Mouse (Mus musculus) embryonic facial prominence, embryonic 13.5 days (tissue): ENCODE results near the gene Camsap3. TPM values are rescaled to one million over a fixed set of nuclear protein-coding genes. Genes with fewer than 3 reads are reported as not detected.
"Not testable (repeated sequence)": the region's sequence is repeated elsewhere in the genome, so short reads cannot be mapped to it uniquely, and the experiment has no call there.

Source experiments
- ATAC-seq: fragments of 200-750 bp; cut with Nextera tagmentation; 2 replicates; pipeline ENCODE4 v1.8.0; 2017; ENCODE audit warnings: low read depth; ENCODE audit not compliant: insufficient number of reproducible peaks, insufficient read depth, low FRiP score, low TSS enrichment
- H3K27ac ChIP-seq: fragments of 300-500 bp; sonication (generic); 2 replicates; pipeline ENCODE4 v1.5.1; 2015; ENCODE audit warnings: moderate library complexity, mild to moderate bottlenecking, inconsistent platforms
- H3K27me3 ChIP-seq: fragments of 300-500 bp; sonication (generic); 2 replicates; pipeline ENCODE4 v1.6.1; 2015; ENCODE audit warnings: mild to moderate bottlenecking, inconsistent platforms
- H3K36me3 ChIP-seq: fragments of 300-500 bp; sonication (generic); 2 replicates; pipeline ENCODE4 v1.6.1; 2015; ENCODE audit warnings: mild to moderate bottlenecking, inconsistent platforms
- H3K4me1 ChIP-seq: fragments of 300-500 bp; sonication (generic); 2 replicates; pipeline ENCODE4 v1.6.1; 2015; ENCODE audit warnings: inconsistent platforms
- H3K4me2 ChIP-seq: fragments of 300-500 bp; sonication (generic); 2 replicates; pipeline ENCODE4 v1.6.1; 2015; ENCODE audit warnings: moderate library complexity, mild to moderate bottlenecking, inconsistent platforms
- H3K4me3 ChIP-seq: fragments of 300-500 bp; sonication (generic); 2 replicates; pipeline ENCODE4 v1.5.1; 2015; ENCODE audit warnings: mild to moderate bottlenecking, inconsistent platforms
- H3K9ac ChIP-seq: fragments of 300-500 bp; sonication (generic); 2 replicates; pipeline ENCODE4 v1.6.1; 2015; ENCODE audit warnings: mild to moderate bottlenecking, inconsistent platforms
- H3K9me3 ChIP-seq: fragments of 300-500 bp; sonication (generic); 2 replicates; pipeline ENCODE4 v1.6.1; 2016; ENCODE audit warnings: inconsistent platforms
- WGBS: fragments of 180-500 bp; shearing (Covaris S2); methylation state at CpG from one replicate; pipeline ENCODE4 v1.1.7; 2015; ENCODE audit warnings: mixed read lengths; 5-methylcytosine and 5-hydroxymethylcytosine counted together
- polyA plus RNA-seq: library from polyadenylated mRNA; unstranded; fragments of >200 nt; fragmentation: Nextera tagmentation; extraction: Ambion mirVana; gene quantifications from 2 replicates; pipeline ENCODE4 v1.2.1, GENCODE M21; 2015

Camsap3 gene
- polyA plus RNA-seq, 1 experiment from 2014 or later, result 9.0 TPM

DNA sequence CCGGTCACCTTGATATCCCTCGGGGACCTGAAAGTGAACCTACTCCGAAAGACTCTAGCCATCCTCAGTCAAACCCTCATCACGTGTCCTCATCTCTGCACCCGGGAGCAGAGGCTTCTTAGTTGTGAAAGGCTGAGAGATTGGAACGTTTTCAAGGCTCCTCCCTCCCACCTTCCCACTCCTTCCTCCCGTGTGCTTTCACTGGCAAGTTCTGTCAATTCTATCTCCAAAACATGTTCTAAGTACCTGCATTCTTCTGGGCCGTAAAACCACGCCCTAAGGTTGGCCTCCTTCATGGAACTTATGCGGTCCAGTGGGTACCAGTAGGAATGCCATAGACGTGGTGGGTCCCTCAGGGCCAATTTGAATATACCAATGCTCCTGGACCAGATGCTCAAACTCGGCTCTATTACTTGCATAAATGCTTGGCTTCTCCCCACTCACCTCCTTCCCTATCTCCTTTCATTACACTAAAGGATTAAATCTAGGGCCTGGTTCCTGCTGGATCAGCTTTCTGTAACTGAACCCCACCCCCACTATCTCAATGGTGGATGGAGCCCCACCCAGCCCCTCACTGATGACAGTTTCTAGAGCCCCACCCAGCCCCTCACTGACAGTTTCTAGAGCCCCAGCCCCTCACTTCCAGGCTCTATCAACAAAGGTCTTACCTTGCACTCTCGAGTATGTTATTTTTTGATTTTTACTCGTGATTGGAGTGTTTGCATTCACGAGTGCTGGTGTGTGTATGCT, 10.7 kb upstream of the Camsap3 start:
- no peak overlapping the region for H3K4me3 ChIP-seq
- no peaks in the 10 kb centered on the region for H3K27me3 ChIP-seq
- H3K9me3 ChIP-seq, result no peaks in the 10 kb centered on the region
- no peak for ATAC-seq
- 70% methylated on average over 15 of the region's 15 CpGs for WGBS
- no peaks in the 10 kb centered on the region for H3K36me3 ChIP-seq
- H3K9ac ChIP-seq, result no peak overlapping the region
- H3K4me2 ChIP-seq, result no peak overlapping the region
- no peak overlapping the region for H3K27ac ChIP-seq
- no peaks in the 10 kb centered on the region; the same call in 1 of the 2 replicates for H3K4me1 ChIP-seq

DNA sequence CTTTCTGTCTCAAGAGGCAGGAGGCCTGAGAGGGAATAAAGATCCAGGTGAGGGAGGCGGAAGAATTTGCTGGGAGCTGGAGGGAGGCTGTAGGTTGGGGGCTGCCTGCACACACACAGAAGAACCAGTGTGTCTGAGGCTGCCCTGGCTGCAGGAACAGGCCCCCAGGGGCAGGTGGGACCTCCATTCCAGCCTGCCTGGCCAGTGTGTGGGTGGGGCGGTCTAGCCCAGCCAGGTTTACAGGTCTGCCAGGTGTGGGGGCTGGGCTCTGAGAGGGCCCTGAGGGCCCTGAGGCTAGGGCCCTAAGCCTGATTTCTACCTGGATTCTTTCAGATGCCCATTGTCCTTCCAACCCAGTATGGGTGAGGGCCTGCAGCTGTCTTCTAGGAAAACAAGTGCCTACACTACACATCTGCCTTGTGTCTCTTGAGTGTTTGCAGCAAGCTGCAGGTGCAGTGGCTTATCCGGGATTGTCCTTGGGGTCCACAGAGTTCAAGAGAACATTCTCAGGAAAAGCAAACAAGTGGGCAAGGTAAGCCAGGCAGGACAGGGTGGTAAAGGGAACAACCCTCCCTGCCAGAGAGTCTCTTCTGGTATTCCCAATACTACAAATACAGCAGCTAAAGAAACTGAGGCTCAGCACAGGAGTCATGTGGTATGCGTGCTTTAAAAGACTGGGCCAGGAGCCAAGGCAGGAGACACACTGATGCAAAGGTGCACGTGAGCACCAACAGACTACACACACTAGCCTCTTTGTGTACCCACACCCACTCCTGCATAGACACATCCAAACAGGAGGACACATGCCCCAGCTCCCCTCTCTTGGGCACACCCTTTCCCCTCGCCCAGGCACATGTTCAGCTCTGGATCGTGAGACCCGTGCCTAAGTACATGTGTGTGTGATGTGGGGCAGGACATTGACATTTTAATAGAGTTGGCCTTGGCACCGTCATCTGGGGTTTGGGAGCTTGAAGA, 7.4 kb upstream of the Camsap3 start:
- H3K4me2 ChIP-seq, result no peak overlapping the region
- H3K9ac ChIP-seq, result no peak overlapping the region
- H3K4me1 ChIP-seq, result no peaks in the 10 kb centered on the region; the same call in 1 of the 2 replicates
- peak; percentile 33; the same call in 1 of the 2 replicates for ATAC-seq
- H3K9me3 ChIP-seq, result no peaks in the 10 kb centered on the region
- H3K4me3 ChIP-seq, result no peak overlapping the region
- H3K27me3 ChIP-seq, result no peaks in the 10 kb centered on the region
- H3K27ac ChIP-seq, result peak overlapping the region; percentile 33; the same call in 1 of the 2 replicates
- H3K36me3 ChIP-seq, result no peaks in the 10 kb centered on the region
- WGBS, result 60% methylated on average over 9 of the region's 9 CpGs

- not testable (repeated sequence) for H3K27ac ChIP-seq, H3K4me3 ChIP-seq, H3K9ac ChIP-seq, H3K4me2 ChIP-seq, H3K9me3 ChIP-seq, ATAC-seq, H3K4me1 ChIP-seq, H3K27me3 ChIP-seq, H3K36me3 ChIP-seq
- WGBS, result 87% methylated on average over 3 of the region's 3 CpGs
These were observed 5.1 kb upstream of the Camsap3 start for GRCm38 (mm10) chr8:3581961-3582360.

DNA sequence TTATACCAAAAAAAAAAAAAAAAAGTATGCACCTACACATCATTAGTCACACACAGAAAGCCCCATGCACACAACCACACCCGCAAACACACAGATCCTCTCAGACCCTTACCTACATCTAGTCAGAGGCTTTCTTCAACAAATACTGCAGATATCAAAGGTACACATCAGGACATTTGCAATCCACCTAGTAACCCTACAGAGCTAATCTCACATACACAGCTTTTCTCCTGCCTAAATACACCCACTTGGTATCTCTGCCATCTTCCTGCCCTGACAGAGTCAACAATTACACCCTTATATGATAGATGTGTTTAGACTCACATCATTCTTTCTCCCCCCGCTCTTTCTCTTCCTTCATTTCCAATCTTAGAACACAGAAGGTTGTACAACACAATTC, 641 bp upstream of the Camsap3 start:
- no peak overlapping the region for H3K9ac ChIP-seq
- no peak overlapping the region for H3K4me3 ChIP-seq
- H3K9me3 ChIP-seq, result no peaks in the 10 kb centered on the region
- no peak for ATAC-seq
- H3K27ac ChIP-seq, result no peak overlapping the region
- peaks cover 6% of the 10 kb centered on the region for H3K27me3 ChIP-seq
- H3K4me1 ChIP-seq, result peaks cover 9% of the 10 kb centered on the region
- no peak overlapping the region for H3K4me2 ChIP-seq
- H3K36me3 ChIP-seq, result no peaks in the 10 kb centered on the region
- 92% methylated on average over 2 of the region's 2 CpGs for whole genome bisulfite sequencing

DNA sequence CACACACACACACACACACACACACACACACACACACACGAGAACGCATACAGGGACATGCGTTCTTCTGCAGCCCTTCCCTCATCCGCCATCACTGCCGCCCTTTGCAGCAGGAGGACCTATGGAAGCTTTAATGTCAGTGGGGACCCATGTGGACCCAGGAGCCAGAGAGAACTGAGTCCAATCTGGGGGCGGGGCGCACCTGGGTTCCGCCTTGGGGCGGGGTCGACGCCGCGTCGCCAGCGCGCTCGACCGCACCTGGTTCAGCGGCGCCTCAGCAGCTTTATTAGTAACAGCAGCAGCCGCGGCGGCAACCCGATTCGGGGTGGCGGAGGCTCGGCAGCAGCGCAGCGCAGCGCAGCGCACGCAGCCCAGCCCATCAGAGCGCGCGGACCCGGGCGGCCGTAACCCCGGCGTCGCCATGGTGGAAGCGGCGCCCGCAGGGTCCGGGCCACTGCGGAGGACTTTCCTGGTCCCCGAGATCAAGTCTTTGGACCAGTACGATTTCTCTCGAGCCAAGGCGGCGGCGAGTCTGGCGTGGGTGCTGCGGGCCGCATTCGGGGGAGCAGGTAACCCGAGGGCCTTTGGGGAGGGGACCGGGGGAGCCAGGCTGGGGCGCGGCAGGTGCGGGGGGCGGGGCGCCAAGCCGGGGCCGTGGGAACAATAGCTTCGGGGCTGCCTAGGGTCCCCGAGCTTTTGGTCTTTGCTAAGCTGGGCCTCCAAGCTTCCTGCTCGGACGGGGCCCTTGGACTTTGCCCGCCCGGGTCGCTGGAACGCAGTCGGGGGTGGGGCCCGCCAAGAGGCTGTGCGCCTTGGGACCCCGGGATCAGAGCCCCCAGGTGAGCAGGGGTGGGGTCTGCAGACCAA, 531 bp downstream of the Camsap3 start:
- peak overlapping the region; percentile 57 for H3K27ac ChIP-seq
- ATAC-seq, result peak; percentile 80
- H3K9ac ChIP-seq, result peak overlapping the region; percentile 78
- no peaks in the 10 kb centered on the region for H3K9me3 ChIP-seq
- 0% methylated on average over 75 of the region's 77 CpGs for WGBS
- H3K4me1 ChIP-seq, result peaks cover 9% of the 10 kb centered on the region
- H3K36me3 ChIP-seq, result no peaks in the 10 kb centered on the region
- H3K27me3 ChIP-seq, result peaks cover 6% of the 10 kb centered on the region
- peak overlapping the region; percentile 74 for H3K4me3 ChIP-seq
- peak overlapping the region; percentile 93 for H3K4me2 ChIP-seq

- ATAC-seq, result peak; percentile 44; the same call in 1 of the 2 replicates
- no peaks in the 10 kb centered on the region for H3K36me3 ChIP-seq
- peak overlapping the region; percentile 93 for H3K4me2 ChIP-seq
- peaks cover 9% of the 10 kb centered on the region for H3K4me1 ChIP-seq
- H3K9ac ChIP-seq, result peak overlapping the region; percentile 78
- no peaks in the 10 kb centered on the region for H3K9me3 ChIP-seq
- H3K27me3 ChIP-seq, result peaks cover 6% of the 10 kb centered on the region
- H3K27ac ChIP-seq, result peak overlapping the region; percentile 57; the same call in 1 of the 2 replicates
- WGBS, result 5% methylated on average over 11 of the region's 11 CpGs
- H3K4me3 ChIP-seq, result peak overlapping the region; percentile 74
These were observed 1.2 kb downstream of the Camsap3 start for GRCm38 (mm10) chr8:3588258-3588633.

- Histone ChIP-seq H3K27ac (no peak overlapping the region), H3K27me3 (no peaks in the 10 kb centered on the region), H3K4me2 (no peak overlapping the region), H3K36me3 (peaks cover under 1% of the 10 kb centered on the region; the same call in 1 of the 2 replicates), H3K9ac (no peak overlapping the region), H3K4me1 (peaks cover 14% of the 10 kb centered on the region), H3K9me3 (no peaks in the 10 kb centered on the region), H3K4me3 (no peak overlapping the region)
- 79% methylated on average over 3 of the region's 3 CpGs for WGBS
- no peak for ATAC-seq
These were observed 6.4 kb downstream of the Camsap3 start for GRCm38 (mm10) chr8:3593470-3593869.

- Histone ChIP-seq H3K36me3 (peaks cover 10% of the 10 kb centered on the region; the same call in 1 of the 2 replicates), H3K27ac (no peak overlapping the region), H3K27me3 (no peaks in the 10 kb centered on the region), H3K4me2 (no peak overlapping the region), H3K9ac (no peak overlapping the region), H3K4me3 (no peak overlapping the region), H3K9me3 (no peaks in the 10 kb centered on the region), H3K4me1 (peaks cover 10% of the 10 kb centered on the region)
- no peak for ATAC-seq
- 79% methylated on average over 2 of the region's 2 CpGs for WGBS
These were observed 7.4 kb downstream of the Camsap3 start for GRCm38 (mm10) chr8:3594466-3594865.

GRCm38 (mm10) chr8:3598054-3598453, 11.0 kb downstream of the Camsap3 start:
- Histone ChIP-seq H3K4me3 (no peak overlapping the region), H3K27ac (no peak overlapping the region), H3K27me3 (no peaks in the 10 kb centered on the region), H3K9me3 (no peaks in the 10 kb centered on the region), H3K36me3 (peaks cover 22% of the 10 kb centered on the region), H3K4me1 (peaks cover 10% of the 10 kb centered on the region), H3K9ac (no peak overlapping the region), H3K4me2 (no peak overlapping the region)
- no peak for ATAC-seq
- 69% methylated on average over 3 of the region's 3 CpGs for WGBS

GRCm38 (mm10) chr8:3599219-3599618, 12.1 kb downstream of the Camsap3 start:
- no peak for ATAC-seq
- 57% methylated on average over 1 of the region's 1 CpGs for WGBS

GRCm38 (mm10) chr8:3600401-3600800, 13.3 kb downstream of the Camsap3 start:
- Histone ChIP-seq H3K4me1 (no peaks in the 10 kb centered on the region), H3K9ac (no peak overlapping the region), H3K27ac (no peak overlapping the region), H3K9me3 (no peaks in the 10 kb centered on the region), H3K27me3 (no peaks in the 10 kb centered on the region), H3K4me2 (no peak overlapping the region), H3K4me3 (no peak overlapping the region), H3K36me3 (peaks cover 37% of the 10 kb centered on the region)
- 88% methylated on average over 6 of the region's 6 CpGs for WGBS
- ATAC-seq, result no peak

More at GRCm38 (mm10) chr8:3599219-3599618, 12.1 kb downstream of the Camsap3 start:
- Histone ChIP-seq H3K27ac (no peak overlapping the region), H3K9me3 (no peaks in the 10 kb centered on the region), H3K4me1 (peaks cover 10% of the 10 kb centered on the region), H3K4me2 (no peak overlapping the region), H3K27me3 (no peaks in the 10 kb centered on the region), H3K9ac (no peak overlapping the region), H3K36me3 (peaks cover 33% of the 10 kb centered on the region), H3K4me3 (no peak overlapping the region)
